Mouse (Mus musculus) CH12.LX (cell line): ENCODE results near the gene Tmem252. TPM values are rescaled to one million over a fixed set of nuclear protein-coding genes. Genes with fewer than 3 reads are reported as not detected.

ENCODE experiments used
- DNase-seq: peaks from one replicate; pipeline ENCODE4 v3.0.0-alpha.2; 2013; ENCODE audit errors: extremely low read depth
- H3K27ac ChIP-seq: 2 replicates; pipeline ENCODE4 v1.5.1; 2012; ENCODE audit warnings: low read depth, mild to moderate bottlenecking, control low read depth, moderate library complexity; ENCODE audit not compliant: insufficient read depth
- H3K27me3 ChIP-seq: replicated peaks from 2 replicates; pipeline ENCODE3; 2012; ENCODE audit warnings: inconsistent platforms
- H3K36me3 ChIP-seq, 2 experiments: replicated peaks in 1 of 2; 2 replicates each; pipeline versions ENCODE3 to v1.6.1; 2012; ENCODE audit warnings: inconsistent platforms in 1 of 2, low read length in 1 of 2, mild to moderate bottlenecking in 1 of 2, mixed read lengths in 1 of 2, moderate library complexity in 1 of 2; ENCODE audit not compliant: control insufficient read depth in 1 of 2, insufficient read depth in 1 of 2
- H3K4me1 ChIP-seq, 2 experiments: 2 replicates each; pipeline ENCODE4 v1.6.1; 2012; ENCODE audit warnings: inconsistent platforms in 1 of 2, moderate library complexity in 1 of 2; ENCODE audit not compliant: insufficient read depth in 2 of 2, control insufficient read depth in 1 of 2
- H3K4me2 ChIP-seq: 2 replicates; pipeline ENCODE4 v1.6.1; 2012; ENCODE audit warnings: low read depth, mild to moderate bottlenecking, control low read depth; ENCODE audit not compliant: poor library complexity, insufficient read depth, severe bottlenecking
- H3K4me3 ChIP-seq, 3 experiments: fragments of 150-350 bp in 1 of 3; sonication (generic) in 1 of 3; replicated peaks in 1 of 3; 2 replicates each; pipeline versions ENCODE3 to v1.5.1; 2011 to 2012; ENCODE audit warnings: low read depth in 2 of 3, low read length in 2 of 3, mild to moderate bottlenecking in 2 of 3, moderate library complexity in 2 of 3, control low read depth in 1 of 3, improper control_type of control experiment in 1 of 3, inconsistent platforms in 1 of 3, mixed read lengths in 1 of 3; ENCODE audit not compliant: poor library complexity in 1 of 3
- H3K79me2 ChIP-seq: replicated peaks from 2 replicates; pipeline ENCODE4 v1.6.1; 2012; ENCODE audit warnings: mild to moderate bottlenecking, moderate library complexity; ENCODE audit not compliant: control insufficient read depth, poor library complexity, insufficient read depth, severe bottlenecking; ENCODE audit errors: extremely low read depth
- H3K9ac ChIP-seq: 2 replicates; pipeline ENCODE4 v1.6.1; 2012; ENCODE audit warnings: low read depth, mild to moderate bottlenecking, control low read depth, moderate library complexity; ENCODE audit not compliant: insufficient read depth
- H3K9me3 ChIP-seq: replicated peaks from 2 replicates; pipeline ENCODE3; 2012; ENCODE audit warnings: low read length, inconsistent platforms, mixed read lengths
- BHLHE40 ChIP-seq: IDR thresholded peaks from 2 replicates; pipeline ENCODE4 v1.6.1; 2011; ENCODE audit warnings: mild to moderate bottlenecking, low read depth, low read length, improper control_type of control experiment
- CHD1 ChIP-seq: IDR thresholded peaks from 2 replicates; pipeline ENCODE4 v1.6.1; 2012; ENCODE audit warnings: low read depth, low read length, improper control_type of control experiment, inconsistent platforms
- CHD2 ChIP-seq: IDR thresholded peaks from 2 replicates; pipeline ENCODE4 v1.6.1; 2011; ENCODE audit warnings: low read length, improper control_type of control experiment
- E2F4 ChIP-seq: IDR thresholded peaks from 2 replicates; pipeline ENCODE4 v1.6.1; 2011; ENCODE audit warnings: low read depth, low read length, improper control_type of control experiment; ENCODE audit not compliant: insufficient replicate concordance
- ELF1 ChIP-seq: IDR thresholded peaks from 2 replicates; pipeline ENCODE4 v1.6.1; 2014; ENCODE audit warnings: low read depth, mild to moderate bottlenecking, inconsistent platforms, low read length, improper control_type of control experiment
- GABPA ChIP-seq: IDR thresholded peaks from 2 replicates; pipeline ENCODE4 v1.6.1; 2012; ENCODE audit warnings: low read depth, low read length, improper control_type of control experiment, inconsistent platforms; ENCODE audit not compliant: insufficient replicate concordance
- HCFC1 ChIP-seq: IDR thresholded peaks from 2 replicates; pipeline ENCODE4 v1.6.1; 2012; ENCODE audit warnings: low read depth, mild to moderate bottlenecking, inconsistent platforms, low read length, improper control_type of control experiment
- JUND ChIP-seq: conservative IDR thresholded peaks from 2 replicates; pipeline ENCODE4 v1.6.1; 2011; ENCODE audit warnings: low read depth, low read length, improper control_type of control experiment
- KAT2A ChIP-seq: IDR thresholded peaks from 2 replicates; pipeline ENCODE4 v1.6.1; 2012; ENCODE audit warnings: low read length, improper control_type of control experiment, inconsistent platforms; ENCODE audit not compliant: insufficient replicate concordance
- MAX ChIP-seq: IDR thresholded peaks from 2 replicates; pipeline ENCODE4 v1.6.1; 2011; ENCODE audit warnings: low read length, improper control_type of control experiment
- MAZ ChIP-seq: IDR thresholded peaks from 2 replicates; pipeline ENCODE4 v1.6.1; 2012; ENCODE audit warnings: low read depth, mild to moderate bottlenecking, inconsistent platforms, low read length, improper control_type of control experiment, moderate library complexity
- MEF2A ChIP-seq: IDR thresholded peaks from 2 replicates; pipeline ENCODE4 v1.6.1; 2014; ENCODE audit warnings: low read depth, mild to moderate bottlenecking, inconsistent platforms, low read length, improper control_type of control experiment, borderline replicate concordance
- PAX5 ChIP-seq: IDR thresholded peaks from 2 replicates; pipeline ENCODE4 v1.6.1; 2012; ENCODE audit warnings: low read length, inconsistent platforms, mixed read lengths
- POLR2AphosphoS2 ChIP-seq: IDR thresholded peaks from 2 replicates; pipeline ENCODE4 v1.6.1; 2011; ENCODE audit warnings: low read depth, low read length, improper control_type of control experiment
- RCOR1 ChIP-seq: conservative IDR thresholded peaks from 2 replicates; pipeline ENCODE4 v1.6.1; 2012; ENCODE audit warnings: low read depth, mild to moderate bottlenecking, inconsistent platforms, low read length, improper control_type of control experiment
- SIN3A ChIP-seq: IDR thresholded peaks from 2 replicates; pipeline ENCODE4 v1.6.1; 2012; ENCODE audit warnings: low read length, improper control_type of control experiment, inconsistent platforms
- SMC3 ChIP-seq: IDR thresholded peaks from 2 replicates; pipeline ENCODE4 v1.6.1; 2011; ENCODE audit warnings: low read depth, low read length, improper control_type of control experiment
- TCF12 ChIP-seq: IDR thresholded peaks from 2 replicates; pipeline ENCODE4 v1.6.1; 2014; ENCODE audit warnings: low read depth, mild to moderate bottlenecking, inconsistent platforms, low read length, improper control_type of control experiment
- USF1 ChIP-seq: IDR thresholded peaks from 2 replicates; pipeline ENCODE4 v1.6.1; 2014; ENCODE audit warnings: low read depth, mild to moderate bottlenecking, inconsistent platforms, low read length, improper control_type of control experiment
- USF2 ChIP-seq: conservative IDR thresholded peaks from 2 replicates; pipeline ENCODE4 v1.6.1; 2011; ENCODE audit warnings: low read depth, low read length, improper control_type of control experiment
- ZKSCAN1 ChIP-seq: IDR thresholded peaks from 2 replicates; pipeline ENCODE4 v1.6.1; 2012; ENCODE audit warnings: low read depth, inconsistent platforms, low read length, improper control_type of control experiment, borderline replicate concordance
- ZMIZ1 ChIP-seq: IDR thresholded peaks from 2 replicates; pipeline ENCODE4 v1.6.1; 2012; ENCODE audit warnings: low read depth, mild to moderate bottlenecking, inconsistent platforms, low read length, improper control_type of control experiment
- dilution Hi-C: fragments of 300-500 bp; cut with MboI; formaldehyde crosslinking; loops from 2 replicates; pipeline ENCODE4 v1.14.3; 2020; ENCODE audit warnings: low sequenced_read_pairs; ENCODE audit not compliant: extremely low pct_unique_long_range_greater_than_20kb, extremely low pct_ligation_motif_present
- in situ Hi-C: fragments of 300-500 bp; cut with MboI; formaldehyde crosslinking; loops from 3 replicates; pipeline ENCODE4 v1.14.3; 2019; ENCODE audit warnings: low sequenced_read_pairs, low pct_ligation_motif_present, low pct_unique_long_range_greater_than_20kb, mixed read lengths
- polyA plus RNA-seq: library from polyadenylated mRNA; unstranded; fragments of >175 nt; gene quantifications from 2 replicates; pipeline ENCODE4 v1.2.1, GENCODE M21; 2012; ENCODE audit warnings: low read depth; ENCODE audit not compliant: insufficient read length
- total RNA-seq, 2 experiments: library from RNA; depleted of rRNA; stranded (reverse); fragments of 300-350 nt in 1 of 2; fragments of >200 nt in 1 of 2; gene quantifications; 2 replicates each; pipeline ENCODE4 v1.2.3; 2012 to 2014

Gene Tmem252
- total and polyA plus RNA-seq, 3 experiments, result not detected

DNA sequence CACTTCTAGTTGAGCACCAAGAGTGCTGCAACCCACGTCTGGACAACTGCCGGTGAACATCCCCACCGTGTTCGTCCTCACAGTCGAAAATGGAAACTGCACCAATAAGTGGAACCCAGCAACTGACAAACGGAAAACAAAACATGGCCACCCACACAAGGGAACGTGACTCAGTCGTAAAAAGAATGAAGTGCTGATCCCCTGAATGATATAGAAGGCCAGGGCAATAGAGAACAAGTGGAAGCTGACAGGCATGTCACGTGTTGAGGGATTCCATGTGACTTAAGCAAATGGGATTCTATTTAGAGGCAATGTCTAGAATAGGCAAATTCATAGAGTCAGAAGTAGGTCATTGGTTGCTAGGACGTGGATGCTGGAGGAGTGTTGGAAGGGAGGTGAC is 50.6 kb downstream of the Tmem252 start:
- no peak overlapping the region for H3K27ac ChIP-seq
- no peaks in the 10 kb centered on the region for H3K27me3 ChIP-seq
- DNase-seq, result no peak
- no peak overlapping the region for H3K4me3 ChIP-seq
- TF ChIP-seq BHLHE40, result peak; percentile 57; the same call in 1 of the 2 replicates
- no peak for TF ChIP-seq HCFC1
- TF ChIP-seq MAX, result peak; percentile 31; the same call in 1 of the 2 replicates
- TF ChIP-seq, all 38 proteins: peak for 2
- H3K9ac ChIP-seq, result no peak overlapping the region
- peaks cover 0 to 33% of the 10 kb centered on the region in 2 experiments; a peak in 2 of 4 replicates for H3K4me1 ChIP-seq
- dilution Hi-C loops, result no loop called here
- 0 out of 2 replicates have a peak overlapping the region, but pooled peaks have one; percentile 8 for H3K4me2 ChIP-seq
- H3K9me3 ChIP-seq, result no peaks in the 10 kb centered on the region
- no peaks in the 10 kb centered on the region for H3K79me2 ChIP-seq
- in situ Hi-C loops, result no loop called here
- H3K36me3 ChIP-seq, result no peaks in the 10 kb centered on the region

GRCm38 (mm10) chr19:24730661-24731060 is 56.9 kb downstream of the Tmem252 start:
- TF ChIP-seq CHD2 (no peak), MAZ (no peak), JUND (no peak), RCOR1 (no peak), E2F4 (no peak), USF2 (no peak), SMC3 (no peak), TCF12 (no peak), CHD1 (no peak), PAX5 (no peak), POLR2AphosphoS2 (no peak), USF1 (no peak), ELF1 (no peak), ZKSCAN1 (no peak), KAT2A (no peak), ZMIZ1 (no peak), MEF2A (no peak), GABPA (no peak), SIN3A (no peak)
- Histone ChIP-seq H3K4me2 (no peak overlapping the region), H3K9ac (no peak overlapping the region), H3K27ac (no peak overlapping the region), H3K9me3 (no peaks in the 10 kb centered on the region), H3K4me3 (no peak overlapping the region), H3K36me3 (no peaks in the 10 kb centered on the region), H3K27me3 (no peaks in the 10 kb centered on the region), H3K79me2 (no peaks in the 10 kb centered on the region), H3K4me1 (peaks cover 2 to 25% of the 10 kb centered on the region in 2 experiments; a peak in 3 of 4 replicates)
- DNase-seq, result no peak
- in situ Hi-C loops, result no loop called here
- dilution Hi-C loops, result no loop called here

Other genes starting within 250 kb of the Tmem252 start
- gene Fam122a, start 196.7 kb upstream of the Tmem252 start, total RNA-seq (2012; rRNA removed), result 4.1 and 4.5 TPM in 2 replicates
- 2.6 and 3.2 TPM in 2 replicates for gene Fam122a, start 196.7 kb upstream of the Tmem252 start, total RNA-seq (2014; rRNA removed)
- gene Fam122a, start 196.7 kb upstream of the Tmem252 start, polyA plus RNA-seq, result 29.2 and 34.6 TPM in 2 replicates
- 0.92 and 1.7 TPM in 2 replicates for gene Pip5k1b, start 118.1 kb upstream of the Tmem252 start, total RNA-seq (2012; rRNA removed)
- 1.9 and 2.0 TPM in 2 replicates for gene Pip5k1b, start 118.1 kb upstream of the Tmem252 start, total RNA-seq (2014; rRNA removed)
- gene Pip5k1b, start 118.1 kb upstream of the Tmem252 start, polyA plus RNA-seq, result 2.9 and 3.7 TPM in 2 replicates
- not detected in 2 replicates for gene Pgm5, start 187.8 kb downstream of the Tmem252 start, total RNA-seq (2012; rRNA removed)
- not detected in 2 replicates for gene Pgm5, start 187.8 kb downstream of the Tmem252 start, total RNA-seq (2014; rRNA removed)
- gene Pgm5, start 187.8 kb downstream of the Tmem252 start, polyA plus RNA-seq, result not detected in 2 replicates
- gene Gm10053, start 201.7 kb downstream of the Tmem252 start, total RNA-seq (2012; rRNA removed), result 154 and 205 TPM in 2 replicates
- 315 and 357 TPM in 2 replicates for gene Gm10053, start 201.7 kb downstream of the Tmem252 start, total RNA-seq (2014; rRNA removed)
- 230 and 314 TPM in 2 replicates for gene Gm10053, start 201.7 kb downstream of the Tmem252 start, polyA plus RNA-seq
- not detected in 2 replicates for gene Foxd4, start 227.2 kb downstream of the Tmem252 start, total RNA-seq (2012; rRNA removed)
- gene Foxd4, start 227.2 kb downstream of the Tmem252 start, total RNA-seq (2014; rRNA removed), result not detected in 2 replicates
- gene Foxd4, start 227.2 kb downstream of the Tmem252 start, polyA plus RNA-seq, result not detected in 2 replicates